Mouse (Mus musculus): ENCODE data around the gene Tmem117. TPM values are rescaled to one million over a fixed set of nuclear protein-coding genes. Genes with fewer than 3 reads are reported as not detected.

Tmem117 gene
- polyA plus RNA-seq, 1 experiment from 2014 or later, result 2.8 TPM

- no peaks in the 10 kb centered on the region for H3K27me3 ChIP-seq (replicated peaks; ENCODE audit: control insufficient read depth, insufficient read depth, low read length)
- no peak overlapping the region for H3K4me2 ChIP-seq (ENCODE audit: low read depth, low read length)
- no peaks in the 10 kb centered on the region for H3K9me3 ChIP-seq (ENCODE audit: control insufficient read depth, low read length)
- WGBS, result 50% methylated on average over 3 of the region's 3 CpGs
- no peak overlapping the region for H3K9ac ChIP-seq (ENCODE audit: low read depth, low read length)
- H3K4me1 ChIP-seq (ENCODE audit: control insufficient read depth, insufficient read depth, low read length), result no peaks in the 10 kb centered on the region
- no peak overlapping the region for H3K27ac ChIP-seq (ENCODE audit: low read length)
- H3K36me3 ChIP-seq (ENCODE audit: control insufficient read depth, insufficient read depth, low read length), result no peaks in the 10 kb centered on the region
- H3K4me3 ChIP-seq (ENCODE audit: low read length), result no peak overlapping the region
- ATAC-seq, result no peak
Observed at GRCm38 (mm10) chr15:94933480-94933879, 304.4 kb downstream of the Tmem117 start.

- no peak overlapping the region for H3K27ac ChIP-seq (ENCODE audit: low read length)
- no peaks in the 10 kb centered on the region for H3K4me1 ChIP-seq (ENCODE audit: control insufficient read depth, insufficient read depth, low read length)
- no peaks in the 10 kb centered on the region for H3K27me3 ChIP-seq (replicated peaks; ENCODE audit: control insufficient read depth, insufficient read depth, low read length)
- H3K4me2 ChIP-seq (ENCODE audit: low read depth, low read length), result no peak overlapping the region
- H3K9ac ChIP-seq (ENCODE audit: low read depth, low read length), result no peak overlapping the region
- no peaks in the 10 kb centered on the region for H3K9me3 ChIP-seq (ENCODE audit: control insufficient read depth, low read length)
- no peak overlapping the region for H3K4me3 ChIP-seq (ENCODE audit: low read length)
- ATAC-seq, result peak; percentile 36
- WGBS, result 87% methylated on average over 3 of the region's 3 CpGs
- no peaks in the 10 kb centered on the region for H3K36me3 ChIP-seq (ENCODE audit: control insufficient read depth, insufficient read depth, low read length)
Observed at GRCm38 (mm10) chr15:94941954-94942353, 312.9 kb downstream of the Tmem117 start.

GRCm38 (mm10) chr15:94942465-94942864, 313.4 kb downstream of the Tmem117 start:
- H3K4me1 ChIP-seq (ENCODE audit: control insufficient read depth, insufficient read depth, low read length), result no peaks in the 10 kb centered on the region
- H3K36me3 ChIP-seq (ENCODE audit: control insufficient read depth, insufficient read depth, low read length), result no peaks in the 10 kb centered on the region
- ATAC-seq, result peak; percentile 96
- 25% methylated on average over 1 of the region's 1 CpGs for WGBS
- no peaks in the 10 kb centered on the region for H3K9me3 ChIP-seq (ENCODE audit: control insufficient read depth, low read length)
- no peak overlapping the region for H3K4me3 ChIP-seq (ENCODE audit: low read length)
- no peak overlapping the region for H3K4me2 ChIP-seq (ENCODE audit: low read depth, low read length)
- no peak overlapping the region for H3K27ac ChIP-seq (ENCODE audit: low read length)
- H3K27me3 ChIP-seq (replicated peaks; ENCODE audit: control insufficient read depth, insufficient read depth, low read length), result no peaks in the 10 kb centered on the region
- no peak overlapping the region for H3K9ac ChIP-seq (ENCODE audit: low read depth, low read length)

GRCm38 (mm10) chr15:94943891-94944290, 314.9 kb downstream of the Tmem117 start:
- Histone ChIP-seq H3K4me1 (ENCODE audit: control insufficient read depth, insufficient read depth, low read length) (no peaks in the 10 kb centered on the region), H3K27me3 (replicated peaks; ENCODE audit: control insufficient read depth, insufficient read depth, low read length) (no peaks in the 10 kb centered on the region), H3K27ac (ENCODE audit: low read length) (no peak overlapping the region), H3K36me3 (ENCODE audit: control insufficient read depth, insufficient read depth, low read length) (no peaks in the 10 kb centered on the region), H3K9me3 (ENCODE audit: control insufficient read depth, low read length) (no peaks in the 10 kb centered on the region), H3K4me3 (ENCODE audit: low read length) (no peak overlapping the region), H3K9ac (ENCODE audit: low read depth, low read length) (no peak overlapping the region), H3K4me2 (ENCODE audit: low read depth, low read length) (no peak overlapping the region)
- ATAC-seq, result no peak
- WGBS, result 75% methylated on average over 5 of the region's 5 CpGs

GRCm38 (mm10) chr15:94951382-94952048, 322.5 kb downstream of the Tmem117 start:
- H3K9ac ChIP-seq (ENCODE audit: low read depth, low read length), result no peak overlapping the region
- H3K4me1 ChIP-seq (ENCODE audit: control insufficient read depth, insufficient read depth, low read length), result no peaks in the 10 kb centered on the region; the same call in 1 of the 2 replicates
- H3K4me3 ChIP-seq (ENCODE audit: low read length), result no peak overlapping the region
- 67% methylated on average over 7 of the region's 7 CpGs for WGBS
- H3K36me3 ChIP-seq (ENCODE audit: control insufficient read depth, insufficient read depth, low read length), result no peaks in the 10 kb centered on the region
- ATAC-seq, result peak; percentile 94
- no peaks in the 10 kb centered on the region for H3K9me3 ChIP-seq (ENCODE audit: control insufficient read depth, low read length)
- H3K27ac ChIP-seq (ENCODE audit: low read length), result peak overlapping the region; percentile 55; the same call in 1 of the 2 replicates
- no peak overlapping the region for H3K4me2 ChIP-seq (ENCODE audit: low read depth, low read length)
- H3K27me3 ChIP-seq (replicated peaks; ENCODE audit: control insufficient read depth, insufficient read depth, low read length), result no peaks in the 10 kb centered on the region

- Histone ChIP-seq H3K27me3 (replicated peaks; ENCODE audit: control insufficient read depth, insufficient read depth, low read length) (no peaks in the 10 kb centered on the region), H3K9me3 (ENCODE audit: control insufficient read depth, low read length) (no peaks in the 10 kb centered on the region), H3K4me1 (ENCODE audit: control insufficient read depth, insufficient read depth, low read length) (no peaks in the 10 kb centered on the region; the same call in 1 of the 2 replicates), H3K27ac (ENCODE audit: low read length) (no peak overlapping the region), H3K4me3 (ENCODE audit: low read length) (no peak overlapping the region), H3K9ac (ENCODE audit: low read depth, low read length) (no peak overlapping the region), H3K36me3 (ENCODE audit: control insufficient read depth, insufficient read depth, low read length) (no peaks in the 10 kb centered on the region), H3K4me2 (ENCODE audit: low read depth, low read length) (no peak overlapping the region)
- 65% methylated on average over 3 of the region's 3 CpGs for WGBS
- ATAC-seq, result no peak
Observed at GRCm38 (mm10) chr15:94956697-94957096, 327.7 kb downstream of the Tmem117 start.

GRCm38 (mm10) chr15:94957202-94957601, 328.2 kb downstream of the Tmem117 start:
- no peaks in the 10 kb centered on the region for H3K27me3 ChIP-seq (replicated peaks; ENCODE audit: control insufficient read depth, insufficient read depth, low read length)
- H3K36me3 ChIP-seq (ENCODE audit: control insufficient read depth, insufficient read depth, low read length), result no peaks in the 10 kb centered on the region
- H3K9ac ChIP-seq (ENCODE audit: low read depth, low read length), result no peak overlapping the region
- WGBS, result 69% methylated on average over 4 of the region's 4 CpGs
- H3K4me3 ChIP-seq (ENCODE audit: low read length), result no peak overlapping the region
- no peaks in the 10 kb centered on the region for H3K9me3 ChIP-seq (ENCODE audit: control insufficient read depth, low read length)
- no peak overlapping the region for H3K27ac ChIP-seq (ENCODE audit: low read length)
- peak; percentile 50 for ATAC-seq
- no peaks in the 10 kb centered on the region; the same call in 1 of the 2 replicates for H3K4me1 ChIP-seq (ENCODE audit: control insufficient read depth, insufficient read depth, low read length)
- H3K4me2 ChIP-seq (ENCODE audit: low read depth, low read length), result no peak overlapping the region

- Histone ChIP-seq H3K9ac (ENCODE audit: low read depth, low read length) (no peak overlapping the region), H3K27ac (ENCODE audit: low read length) (no peak overlapping the region), H3K4me2 (ENCODE audit: low read depth, low read length) (no peak overlapping the region), H3K27me3 (replicated peaks; ENCODE audit: control insufficient read depth, insufficient read depth, low read length) (no peaks in the 10 kb centered on the region), H3K4me3 (ENCODE audit: low read length) (no peak overlapping the region), H3K36me3 (ENCODE audit: control insufficient read depth, insufficient read depth, low read length) (no peaks in the 10 kb centered on the region), H3K4me1 (ENCODE audit: control insufficient read depth, insufficient read depth, low read length) (peaks cover 4% of the 10 kb centered on the region; the same call in 1 of the 2 replicates), H3K9me3 (ENCODE audit: control insufficient read depth, low read length) (no peaks in the 10 kb centered on the region)
- peak; percentile 44; the same call in 1 of the 2 replicates for ATAC-seq
- WGBS, result 85% methylated on average over 6 of the region's 6 CpGs
Observed at GRCm38 (mm10) chr15:94967004-94967403, 338.0 kb downstream of the Tmem117 start.

GRCm38 (mm10) chr15:94968403-94969180, 339.6 kb downstream of the Tmem117 start:
- 67% methylated on average over 13 of the region's 13 CpGs for WGBS
- H3K36me3 ChIP-seq (ENCODE audit: control insufficient read depth, insufficient read depth, low read length), result no peaks in the 10 kb centered on the region
- no peaks in the 10 kb centered on the region for H3K9me3 ChIP-seq (ENCODE audit: control insufficient read depth, low read length)
- H3K27ac ChIP-seq (ENCODE audit: low read length), result no peak overlapping the region
- H3K9ac ChIP-seq (ENCODE audit: low read depth, low read length), result no peak overlapping the region
- H3K4me1 ChIP-seq (ENCODE audit: control insufficient read depth, insufficient read depth, low read length), result peaks cover 4% of the 10 kb centered on the region; the same call in 1 of the 2 replicates
- H3K27me3 ChIP-seq (replicated peaks; ENCODE audit: control insufficient read depth, insufficient read depth, low read length), result no peaks in the 10 kb centered on the region
- no peak overlapping the region for H3K4me2 ChIP-seq (ENCODE audit: low read depth, low read length)
- no peak overlapping the region for H3K4me3 ChIP-seq (ENCODE audit: low read length)
- no peak for ATAC-seq
